Mouse (Mus musculus) hindbrain, embryonic 12.5 days (tissue): Measurements from ENCODE around the gene Tmem230. TPM values are rescaled to one million over a fixed set of nuclear protein-coding genes. Genes with fewer than 3 reads are reported as not detected.
"Not testable (repeated sequence)": the region's sequence is repeated elsewhere in the genome, so short reads cannot be mapped to it uniquely, and the experiment has no call there.

ENCODE experiments used
- ATAC-seq: fragments of 200-750 bp; cut with Nextera tagmentation; 2 replicates; pipeline ENCODE4 v1.8.0; 2017; ENCODE audit warnings: moderate TSS enrichment; ENCODE audit not compliant: low FRiP score
- H3K27ac ChIP-seq: fragments of 300-500 bp; sonication (generic); 2 replicates; pipeline ENCODE4 v1.5.1; 2016; ENCODE audit warnings: mild to moderate bottlenecking
- H3K27me3 ChIP-seq: fragments of 300-500 bp; sonication (generic); 2 replicates; pipeline ENCODE4 v1.6.1; 2016; ENCODE audit warnings: mild to moderate bottlenecking
- H3K36me3 ChIP-seq: fragments of 300-500 bp; sonication (generic); 2 replicates; pipeline ENCODE4 v1.6.1; 2016; ENCODE audit warnings: mild to moderate bottlenecking
- H3K4me1 ChIP-seq: fragments of 300-500 bp; sonication (generic); 2 replicates; pipeline ENCODE4 v1.6.1; 2016
- H3K4me2 ChIP-seq: fragments of 300-500 bp; sonication (generic); replicated peaks from 2 replicates; pipeline ENCODE4 v1.6.1; 2016; ENCODE audit warnings: mild to moderate bottlenecking
- H3K4me3 ChIP-seq: fragments of 300-500 bp; sonication (generic); 2 replicates; pipeline ENCODE4 v1.5.1; 2016; ENCODE audit warnings: mild to moderate bottlenecking
- H3K9ac ChIP-seq: fragments of 300-500 bp; sonication (generic); 2 replicates; pipeline ENCODE4 v1.6.1; 2016; ENCODE audit warnings: mild to moderate bottlenecking, moderate library complexity
- H3K9me3 ChIP-seq: fragments of 300-500 bp; sonication (generic); replicated peaks from 2 replicates; pipeline ENCODE4 v1.6.1; 2016; ENCODE audit warnings: mild to moderate bottlenecking
- WGBS: fragments of 180-500 bp; shearing (Covaris S2); methylation state at CpG from one replicate; pipeline ENCODE4 v1.1.7; 2016; 5-methylcytosine and 5-hydroxymethylcytosine counted together
- polyA plus RNA-seq: library from polyadenylated mRNA; unstranded; fragments of >200 nt; fragmentation: Nextera tagmentation; extraction: Ambion mirVana; gene quantifications from 2 replicates; pipeline ENCODE4 v1.2.1, GENCODE M21; 2016

Tmem230 gene
- polyA plus RNA-seq, 1 experiment from 2014 or later = 56.5 TPM

DNA sequence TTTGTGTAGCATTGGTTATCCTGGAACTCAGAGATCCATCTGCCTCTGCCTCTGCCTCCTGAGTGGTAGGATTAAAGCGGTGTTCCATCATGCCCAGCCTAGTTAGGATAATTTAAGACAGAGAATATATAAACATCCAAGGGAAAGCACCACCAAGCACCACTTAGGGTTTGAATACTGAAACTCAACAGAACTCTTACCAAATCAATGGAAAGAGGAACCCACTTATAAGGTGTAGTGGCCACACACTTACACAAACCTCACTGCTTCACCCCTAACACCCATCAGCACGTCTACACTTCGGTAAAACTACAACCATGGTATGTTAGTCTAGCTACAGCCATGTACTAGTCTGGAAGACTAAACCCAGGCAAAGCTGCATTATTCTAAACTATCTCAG, 4.2 kb downstream of the Tmem230 start:
- WGBS = 97% methylated on average over 3 of the region's 3 CpGs
- no peaks in the 10 kb centered on the region for H3K9me3 ChIP-seq
- H3K27me3 ChIP-seq = no peaks in the 10 kb centered on the region
- H3K4me3 ChIP-seq = no peak overlapping the region
- no peak overlapping the region for H3K4me2 ChIP-seq
- peaks cover 8% of the 10 kb centered on the region for H3K4me1 ChIP-seq
- ATAC-seq = no peak
- no peak overlapping the region for H3K9ac ChIP-seq
- H3K27ac ChIP-seq = no peak overlapping the region
- peaks cover 22% of the 10 kb centered on the region for H3K36me3 ChIP-seq

- H3K9ac ChIP-seq, H3K9me3 ChIP-seq, H3K27me3 ChIP-seq, H3K4me1 ChIP-seq, H3K27ac ChIP-seq, H3K4me2 ChIP-seq, H3K4me3 ChIP-seq, ATAC-seq: not testable (repeated sequence)
- peaks cover 22% of the 10 kb centered on the region for H3K36me3 ChIP-seq
- 44% methylated on average over 10 of the region's 10 CpGs for WGBS
Measured at GRCm38 (mm10) chr2:132240457-132240856, 7.2 kb downstream of the Tmem230 start.

DNA sequence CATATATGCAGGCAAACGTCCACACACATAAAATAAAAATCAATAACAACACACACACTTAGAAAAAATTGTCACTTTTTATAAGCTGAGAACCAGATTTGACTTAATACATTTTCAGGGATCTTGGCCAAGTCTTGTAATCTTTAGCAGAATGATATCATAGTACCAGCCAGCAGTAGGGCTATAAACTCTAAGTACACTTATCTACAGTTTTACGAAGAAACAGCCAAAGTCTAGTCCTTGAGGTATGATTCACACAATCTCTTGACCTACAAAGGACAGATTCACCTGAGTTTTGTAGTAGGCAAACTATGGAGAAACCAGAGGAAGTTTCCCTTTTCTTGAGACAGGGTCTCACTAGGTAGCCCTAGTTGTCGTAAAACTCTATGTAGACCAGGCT, 8.2 kb downstream of the Tmem230 start:
- not testable (repeated sequence) for H3K27me3 ChIP-seq, H3K27ac ChIP-seq, H3K9me3 ChIP-seq, H3K4me3 ChIP-seq, H3K4me2 ChIP-seq, H3K4me1 ChIP-seq, ATAC-seq, H3K9ac ChIP-seq
- WGBS = 92% methylated on average over 3 of the region's 3 CpGs
- H3K36me3 ChIP-seq = peaks cover 17% of the 10 kb centered on the region; the same call in 1 of the 2 replicates

GRCm38 (mm10) chr2:132235975-132236374, 11.6 kb downstream of the Tmem230 start:
- no peaks in the 10 kb centered on the region for H3K4me1 ChIP-seq
- 84% methylated on average over 7 of the region's 7 CpGs for WGBS
- H3K9ac ChIP-seq = no peak overlapping the region
- H3K4me2 ChIP-seq = no peak overlapping the region
- no peak for ATAC-seq
- no peaks in the 10 kb centered on the region for H3K36me3 ChIP-seq
- H3K9me3 ChIP-seq = no peaks in the 10 kb centered on the region
- H3K4me3 ChIP-seq = no peak overlapping the region
- no peaks in the 10 kb centered on the region for H3K27me3 ChIP-seq
- H3K27ac ChIP-seq = no peak overlapping the region

- WGBS = 50% methylated on average over 2 of the region's 2 CpGs
Measured at GRCm38 (mm10) chr2:132235291-132235690, 12.3 kb downstream of the Tmem230 start.

GRCm38 (mm10) chr2:132233985-132234765, 13.4 kb downstream of the Tmem230 start:
- 80% methylated on average over 16 of the region's 16 CpGs for WGBS
- Histone ChIP-seq H3K9me3 (no peaks in the 10 kb centered on the region), H3K9ac (no peak overlapping the region), H3K4me1 (no peaks in the 10 kb centered on the region), H3K27ac (no peak overlapping the region), H3K36me3 (no peaks in the 10 kb centered on the region), H3K27me3 (no peaks in the 10 kb centered on the region), H3K4me3 (no peak overlapping the region), H3K4me2 (no peak overlapping the region)
- no peak for ATAC-seq

More at GRCm38 (mm10) chr2:132235291-132235690, 12.3 kb downstream of the Tmem230 start:
- H3K9me3 ChIP-seq = no peaks in the 10 kb centered on the region
- ATAC-seq = no peak
- no peaks in the 10 kb centered on the region for H3K36me3 ChIP-seq
- no peak overlapping the region for H3K9ac ChIP-seq
- no peak overlapping the region for H3K27ac ChIP-seq
- H3K27me3 ChIP-seq = no peaks in the 10 kb centered on the region
- H3K4me1 ChIP-seq = no peaks in the 10 kb centered on the region
- H3K4me2 ChIP-seq = no peak overlapping the region
- no peak overlapping the region for H3K4me3 ChIP-seq

GRCm38 (mm10) chr2:132232413-132232945, 15.1 kb downstream of the Tmem230 start:
- Histone ChIP-seq H3K27me3 (no peaks in the 10 kb centered on the region), H3K4me1 (no peaks in the 10 kb centered on the region), H3K9ac (no peak overlapping the region), H3K4me2 (no peak overlapping the region), H3K36me3 (no peaks in the 10 kb centered on the region), H3K4me3 (no peak overlapping the region), H3K27ac (no peak overlapping the region), H3K9me3 (no peaks in the 10 kb centered on the region)
- WGBS = 71% methylated on average over 3 of the region's 3 CpGs
- no peak for ATAC-seq

GRCm38 (mm10) chr2:132224359-132224758, 23.2 kb downstream of the Tmem230 start:
- no peaks in the 10 kb centered on the region for H3K4me1 ChIP-seq
- WGBS = 91% methylated on average over 4 of the region's 4 CpGs
- no peaks in the 10 kb centered on the region for H3K9me3 ChIP-seq
- no peaks in the 10 kb centered on the region for H3K36me3 ChIP-seq
- ATAC-seq = no peak
- no peaks in the 10 kb centered on the region for H3K27me3 ChIP-seq
- no peak overlapping the region for H3K4me2 ChIP-seq
- H3K4me3 ChIP-seq = no peak overlapping the region
- H3K9ac ChIP-seq = no peak overlapping the region
- H3K27ac ChIP-seq = no peak overlapping the region

DNA sequence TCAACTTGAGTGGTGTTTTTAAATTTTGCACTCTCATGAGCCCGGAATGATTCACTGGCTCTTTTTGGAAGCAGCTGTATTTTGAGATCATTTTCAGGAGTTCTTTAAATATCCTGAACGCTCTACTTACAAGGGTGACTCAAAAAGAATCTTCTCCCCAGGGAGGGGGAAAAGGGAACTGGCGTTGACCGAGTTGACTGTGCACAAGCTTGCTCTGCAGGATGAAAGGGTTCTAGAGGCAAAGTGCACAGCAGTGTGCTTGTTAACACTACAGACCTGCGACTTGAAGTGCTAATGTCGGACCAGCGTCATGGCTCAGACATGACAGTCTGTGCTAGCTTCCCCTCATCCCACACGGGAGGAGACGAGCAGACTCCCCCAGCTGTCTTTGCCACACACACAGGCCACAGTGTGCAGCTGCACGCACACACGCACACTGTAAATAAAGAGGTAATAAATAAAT, 26.0 kb downstream of the Tmem230 start:
- 74% methylated on average over 11 of the region's 11 CpGs for WGBS
- Histone ChIP-seq H3K9ac (no peak overlapping the region), H3K4me3 (no peak overlapping the region), H3K9me3 (no peaks in the 10 kb centered on the region), H3K4me1 (no peaks in the 10 kb centered on the region), H3K4me2 (no peak overlapping the region), H3K27ac (no peak overlapping the region), H3K36me3 (no peaks in the 10 kb centered on the region), H3K27me3 (no peaks in the 10 kb centered on the region)
- no peak for ATAC-seq

DNA sequence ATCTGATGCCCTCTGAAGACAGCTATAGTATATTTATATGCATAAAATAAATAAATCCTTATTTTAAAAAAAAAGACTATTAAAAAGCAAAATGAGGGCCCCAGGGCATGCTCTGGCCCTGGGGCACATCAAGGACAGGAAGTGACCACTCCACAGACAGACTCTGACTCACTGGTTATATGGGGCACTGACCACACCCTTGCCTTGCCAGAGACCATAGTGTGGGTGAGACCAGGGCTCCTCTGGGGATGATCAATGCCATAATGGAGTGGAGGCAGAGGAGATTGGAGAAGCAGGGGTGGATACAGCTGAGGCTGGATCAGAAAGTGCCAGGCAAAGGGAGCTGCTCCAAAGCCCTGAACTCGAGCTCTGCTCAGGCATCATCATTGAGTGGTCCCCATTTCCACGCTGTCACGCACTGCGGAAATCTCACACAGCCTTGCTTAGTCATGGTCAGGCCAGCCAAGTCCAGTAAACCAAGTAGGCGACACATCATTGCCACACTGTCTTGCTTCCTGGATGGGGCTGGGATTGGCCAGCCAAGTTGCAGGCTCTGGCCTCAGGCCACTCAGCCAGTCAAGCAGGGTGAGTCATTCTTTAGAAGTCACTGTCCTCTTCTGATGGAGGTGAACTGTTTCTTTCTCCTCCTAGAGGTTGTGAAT, 35.5 kb downstream of the Tmem230 start:
- H3K27me3 ChIP-seq = no peaks in the 10 kb centered on the region
- no peak overlapping the region for H3K27ac ChIP-seq
- H3K36me3 ChIP-seq = no peaks in the 10 kb centered on the region
- 89% methylated on average over 5 of the region's 5 CpGs for WGBS
- no peak overlapping the region for H3K9ac ChIP-seq
- no peak for ATAC-seq
- H3K4me2 ChIP-seq = no peak overlapping the region
- no peak overlapping the region for H3K4me3 ChIP-seq
- no peaks in the 10 kb centered on the region for H3K4me1 ChIP-seq
- no peaks in the 10 kb centered on the region for H3K9me3 ChIP-seq

DNA sequence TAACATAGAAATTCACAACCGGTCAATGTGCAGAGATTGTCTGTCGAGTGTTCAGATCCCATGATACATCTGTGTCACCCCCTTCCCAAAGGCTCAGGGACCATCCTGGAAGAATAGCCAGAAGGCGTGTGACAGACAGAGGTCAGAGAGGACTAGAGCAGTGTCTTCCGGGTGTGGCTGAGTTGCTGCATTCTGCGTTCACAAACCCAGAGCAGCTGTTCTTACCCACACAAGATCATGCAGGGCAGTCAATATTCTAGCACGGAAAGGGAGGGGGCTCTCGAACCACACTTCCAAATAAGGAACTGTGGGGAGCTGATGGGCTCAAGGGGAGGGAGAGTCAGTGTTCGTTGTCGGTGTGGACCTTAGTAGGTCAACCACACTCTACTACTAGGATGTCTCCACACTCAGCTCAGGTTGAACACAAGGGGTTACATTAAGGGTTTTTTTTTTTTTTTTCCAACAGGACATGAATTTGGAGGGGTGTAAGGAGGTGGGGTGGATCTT, 36.7 kb downstream of the Tmem230 start:
- WGBS = 88% methylated on average over 9 of the region's 9 CpGs
- H3K27ac ChIP-seq = no peak overlapping the region
- no peaks in the 10 kb centered on the region for H3K9me3 ChIP-seq
- no peaks in the 10 kb centered on the region for H3K4me1 ChIP-seq
- no peak overlapping the region for H3K9ac ChIP-seq
- no peaks in the 10 kb centered on the region for H3K36me3 ChIP-seq
- no peak overlapping the region for H3K4me3 ChIP-seq
- no peak overlapping the region for H3K4me2 ChIP-seq
- no peaks in the 10 kb centered on the region for H3K27me3 ChIP-seq
- ATAC-seq = no peak

DNA sequence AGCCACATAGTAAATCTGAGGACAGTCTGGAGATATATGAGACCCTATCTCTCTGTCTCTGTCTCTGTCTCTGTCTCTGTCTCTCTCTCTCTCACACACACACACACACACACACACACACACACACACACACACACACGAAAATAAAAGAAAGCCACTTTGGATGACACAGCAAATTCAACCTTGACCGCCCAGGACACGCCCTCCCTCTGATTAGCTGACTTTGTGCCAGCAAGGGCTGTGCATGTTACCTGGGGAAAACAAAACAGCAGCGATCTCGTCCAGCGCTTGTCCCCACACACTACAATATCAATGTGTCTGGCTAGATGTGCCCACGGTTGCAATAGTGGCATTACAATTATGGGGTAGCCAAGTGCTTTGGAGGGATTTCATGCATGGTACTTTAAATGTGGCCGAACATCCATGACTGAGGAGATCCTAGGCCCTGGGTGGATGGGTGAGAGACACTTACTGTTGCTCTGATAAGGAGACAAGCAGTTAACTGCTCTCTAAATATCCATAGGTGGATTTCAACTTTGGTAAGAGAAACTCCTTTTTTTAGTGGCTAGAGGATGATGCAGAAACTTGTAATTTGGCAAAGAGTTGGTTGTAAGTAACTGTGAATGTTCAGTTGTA, 39.2 kb downstream of the Tmem230 start:
- Histone ChIP-seq H3K27me3 (no peaks in the 10 kb centered on the region), H3K9ac (no peak overlapping the region), H3K9me3 (no peaks in the 10 kb centered on the region), H3K36me3 (no peaks in the 10 kb centered on the region), H3K4me2 (no peak overlapping the region), H3K4me1 (no peaks in the 10 kb centered on the region), H3K27ac (no peak overlapping the region), H3K4me3 (no peak overlapping the region)
- 88% methylated on average over 8 of the region's 8 CpGs for WGBS
- ATAC-seq = no peak
